Mouse (Mus musculus): ENCODE measurements around the gene Pah.

DNA sequence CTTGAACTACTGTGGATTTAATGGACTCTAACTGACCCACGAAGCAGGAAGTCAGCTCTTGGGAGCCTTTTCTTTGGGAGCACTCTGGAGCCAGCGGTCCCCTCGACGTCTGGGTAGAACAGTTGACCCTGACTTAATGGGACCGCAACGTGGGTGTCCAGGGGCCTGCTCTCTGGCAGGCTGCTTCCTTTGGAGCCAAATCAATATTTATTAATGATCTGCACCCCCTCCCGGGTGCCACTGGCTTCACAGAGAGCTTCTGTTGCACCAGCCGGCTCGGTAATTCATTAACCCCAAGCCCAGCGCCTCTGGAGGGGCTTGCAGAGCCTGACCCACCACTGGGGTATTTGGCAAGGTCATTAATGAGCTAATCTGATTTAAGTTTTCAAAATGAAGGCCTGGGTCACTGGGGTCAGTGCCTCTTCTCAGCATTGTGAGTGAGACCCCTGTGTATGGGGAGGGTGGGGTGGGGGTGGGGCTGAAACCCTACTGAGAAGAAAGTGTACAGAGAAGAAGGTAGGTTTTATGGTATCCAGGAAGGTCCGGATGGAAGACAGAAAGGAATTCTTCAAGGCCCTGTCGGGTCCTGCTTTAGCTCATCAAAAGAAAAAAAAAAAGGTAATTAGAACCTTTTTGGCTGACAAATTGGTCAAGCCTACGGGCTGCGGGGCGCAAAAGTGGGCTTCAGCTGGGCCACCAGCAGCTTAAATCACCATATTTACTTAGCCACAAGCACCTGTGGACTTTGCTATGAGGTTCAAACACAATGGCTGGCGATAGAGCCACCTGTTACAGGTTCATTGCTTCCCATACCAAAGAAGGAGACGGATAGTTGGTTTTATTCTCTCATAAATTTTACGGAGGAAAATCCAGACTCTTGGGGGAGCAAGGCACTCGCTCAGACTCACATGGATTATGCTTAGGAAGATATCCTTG lies 25.0 kb downstream of the Pah start:
- TF ChIP-seq EP300 (IDR thresholded peaks at IDR 0.05) = no peak
- TF ChIP-seq CTCF (IDR thresholded peaks at IDR 0.05) = no peak

Data from lung, postnatal 0 days (tissue).